Mouse (Mus musculus) gastrocnemius, adult 18-20 months (tissue): ENCODE data around the gene Gm20683. TPM values are rescaled to one million over a fixed set of nuclear protein-coding genes. Genes with fewer than 3 reads are reported as not detected.
"Not testable (repeated sequence)": the region's sequence is repeated elsewhere in the genome, so short reads cannot be mapped to it uniquely, and the experiment has no call there.

Experiments
- DNase-seq: peaks from one replicate; pipeline ENCODE4 v3.0.0; 2021; ENCODE audit warnings: low spot score
- total RNA-seq, 2 experiments: library from RNA; stranded (reverse); gene quantifications; 2 replicates each; pipeline ENCODE4 v1.2.3; 2021

Gm20683 gene
- total RNA-seq, 2 experiments from 2014 or later = 10.0 to 11.8 TPM

GRCm38 (mm10) chr17:25874148-25874720 lies 32.7 kb upstream of the Gm20683 start:
- no peak for DNase-seq

DNA sequence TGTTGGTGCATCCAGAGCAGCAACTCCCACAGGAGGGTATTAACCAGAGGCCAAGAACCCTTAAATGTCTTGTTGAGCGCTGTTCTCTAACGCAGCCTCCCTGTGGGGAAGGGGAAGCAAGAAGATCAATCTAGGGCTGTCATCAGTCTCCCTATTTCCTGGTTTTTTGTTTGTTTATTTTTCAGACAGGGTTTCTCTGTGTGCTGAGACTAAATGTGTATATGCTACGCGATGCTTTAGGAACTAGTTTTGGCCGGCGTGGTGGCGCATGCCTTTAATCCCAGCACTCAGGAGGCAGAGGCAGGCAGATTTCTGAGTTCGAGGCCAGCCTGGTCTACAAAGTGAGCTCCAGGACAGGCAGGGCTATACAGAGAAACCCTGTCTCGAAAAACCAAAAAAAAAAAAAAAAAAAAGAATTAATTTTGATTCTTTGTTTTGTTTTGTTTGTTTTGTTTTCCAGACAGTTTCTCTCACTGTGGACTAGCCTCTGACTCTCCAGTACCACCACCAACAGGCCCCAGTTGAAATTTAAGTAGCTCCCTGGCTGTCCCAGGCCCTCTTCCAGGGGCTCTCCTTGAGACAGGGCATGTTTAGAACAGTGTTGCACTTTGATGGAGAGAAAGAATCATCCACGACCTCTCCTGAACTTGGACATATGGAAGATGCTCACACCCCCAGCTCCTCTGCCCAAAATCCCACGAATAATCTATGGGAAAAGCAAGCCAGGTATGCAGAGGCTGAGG lies 32.0 kb upstream of the Gm20683 start:
- no peak for DNase-seq

DNA sequence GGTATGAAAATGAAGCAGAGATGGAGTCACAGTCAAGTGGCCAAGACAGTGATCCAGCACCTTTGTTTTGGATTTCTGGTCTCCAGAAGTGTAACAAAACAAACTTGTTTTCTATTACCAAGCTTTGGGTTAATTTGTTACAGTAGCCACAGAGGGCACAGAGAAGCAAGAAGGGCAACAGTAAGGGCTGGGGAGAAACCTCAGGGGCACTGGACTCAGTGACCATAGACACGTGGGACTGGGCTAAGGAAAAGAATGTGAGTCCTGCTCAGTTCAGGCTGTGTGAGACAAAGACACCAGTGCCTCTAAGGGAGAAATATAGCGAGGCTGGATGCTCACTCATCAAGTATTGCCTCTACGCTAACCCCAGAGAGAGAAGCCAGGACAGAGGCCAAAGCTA lies 31.1 kb upstream of the Gm20683 start:
- no peak for DNase-seq

GRCm38 (mm10) chr17:25871566-25871965 lies 30.0 kb upstream of the Gm20683 start:
- DNase-seq = not testable (repeated sequence)

DNA sequence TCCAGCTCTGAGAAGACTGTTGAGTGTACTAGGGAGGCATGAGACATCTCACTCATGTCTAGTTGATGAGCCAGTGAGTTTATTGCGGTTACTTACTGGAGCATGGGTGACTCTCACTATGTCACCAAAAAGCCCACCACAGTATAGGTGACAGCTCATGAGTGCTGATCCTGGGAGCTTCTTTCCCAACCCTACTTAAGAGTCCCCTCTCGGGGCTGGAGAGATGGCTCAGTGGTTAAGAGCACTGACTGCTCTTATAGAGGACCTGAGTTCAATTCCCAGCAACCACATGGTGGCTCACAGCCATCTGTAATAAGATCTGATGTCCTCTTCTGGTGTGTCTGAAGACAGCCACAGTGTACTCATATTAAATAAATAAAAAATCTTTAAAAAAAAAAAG lies 28.4 kb upstream of the Gm20683 start:
- no peak for DNase-seq

DNA sequence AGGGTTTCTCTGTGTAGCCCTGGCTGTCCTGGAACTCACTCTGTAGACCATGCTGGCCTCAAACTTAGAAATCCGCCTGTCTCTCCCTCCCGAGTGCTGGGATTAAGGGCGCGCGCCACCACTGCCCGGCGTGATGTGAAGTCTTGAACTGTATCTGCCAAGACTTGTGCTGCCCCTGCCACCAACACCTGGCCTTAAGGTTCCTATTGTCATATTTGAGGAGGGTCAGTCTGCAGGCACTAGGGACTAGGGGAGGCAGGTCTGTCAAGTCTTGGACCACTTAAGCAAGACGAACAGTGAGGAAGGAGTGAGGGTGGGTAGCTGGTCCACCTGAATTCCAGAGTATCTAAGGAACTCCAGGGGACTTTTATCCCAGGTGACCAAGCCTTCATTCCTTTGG lies 27.9 kb upstream of the Gm20683 start:
- no peak for DNase-seq

- DNase-seq = peak; percentile 93
Observed at GRCm38 (mm10) chr17:25868601-25869191, 27.1 kb upstream of the Gm20683 start, which contains the start of gene Mcrip2. Gene Mcrip2, minus strand, starts transcription at chr17:25868764.

GRCm38 (mm10) chr17:25867836-25868600 lies 26.5 kb upstream of the Gm20683 start:
- DNase-seq = peak; percentile 70

GRCm38 (mm10) chr17:25867509-25867835 lies 25.9 kb upstream of the Gm20683 start:
- DNase-seq = no peak

DNA sequence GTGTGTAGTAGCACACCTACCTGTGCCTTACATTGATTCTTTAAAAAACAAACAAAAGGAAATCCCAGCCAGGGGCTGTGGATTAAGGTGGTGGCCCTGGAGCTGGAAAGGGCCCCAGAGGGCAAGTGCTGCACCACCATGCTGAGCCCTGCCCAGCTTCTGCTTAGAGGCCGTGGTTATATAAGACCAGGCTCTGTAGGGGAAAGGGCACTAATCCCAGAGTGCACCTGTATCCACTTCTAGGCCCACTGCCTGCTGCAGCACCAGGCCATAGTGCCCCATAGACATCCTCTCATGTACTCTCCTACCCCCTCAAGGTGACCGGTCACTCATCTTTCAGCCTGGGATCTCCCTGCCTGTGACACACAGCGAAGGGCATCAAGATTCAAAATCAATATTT lies 24.6 kb upstream of the Gm20683 start:
- DNase-seq = no peak

DNA sequence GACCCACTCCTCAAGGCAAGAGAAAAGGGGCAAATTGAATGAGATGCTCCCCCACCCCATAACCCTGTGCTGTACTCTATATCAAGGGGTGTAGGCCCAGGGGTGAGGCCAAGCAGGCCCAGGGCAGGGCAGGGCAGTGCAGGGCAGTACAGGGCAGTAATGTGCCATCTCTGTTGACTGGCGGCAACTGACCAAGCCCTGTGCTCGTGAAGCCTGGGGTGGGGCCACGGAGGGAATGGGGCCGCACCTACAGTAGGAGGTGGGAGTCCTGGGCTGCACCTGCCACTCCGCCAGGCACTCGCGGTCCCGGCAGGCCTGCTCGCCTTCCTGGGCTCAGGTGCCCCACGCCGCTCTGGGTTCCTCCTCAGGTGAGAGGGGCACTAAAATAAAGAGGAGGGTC lies 23.7 kb upstream of the Gm20683 start:
- DNase-seq = no peak

GRCm38 (mm10) chr17:25864311-25864710 lies 22.7 kb upstream of the Gm20683 start:
- no peak for DNase-seq

GRCm38 (mm10) chr17:25863681-25864080 lies 22.1 kb upstream of the Gm20683 start:
- no peak for DNase-seq

- no peak for DNase-seq
Observed at GRCm38 (mm10) chr17:25861704-25862612, 20.4 kb upstream of the Gm20683 start.

DNA sequence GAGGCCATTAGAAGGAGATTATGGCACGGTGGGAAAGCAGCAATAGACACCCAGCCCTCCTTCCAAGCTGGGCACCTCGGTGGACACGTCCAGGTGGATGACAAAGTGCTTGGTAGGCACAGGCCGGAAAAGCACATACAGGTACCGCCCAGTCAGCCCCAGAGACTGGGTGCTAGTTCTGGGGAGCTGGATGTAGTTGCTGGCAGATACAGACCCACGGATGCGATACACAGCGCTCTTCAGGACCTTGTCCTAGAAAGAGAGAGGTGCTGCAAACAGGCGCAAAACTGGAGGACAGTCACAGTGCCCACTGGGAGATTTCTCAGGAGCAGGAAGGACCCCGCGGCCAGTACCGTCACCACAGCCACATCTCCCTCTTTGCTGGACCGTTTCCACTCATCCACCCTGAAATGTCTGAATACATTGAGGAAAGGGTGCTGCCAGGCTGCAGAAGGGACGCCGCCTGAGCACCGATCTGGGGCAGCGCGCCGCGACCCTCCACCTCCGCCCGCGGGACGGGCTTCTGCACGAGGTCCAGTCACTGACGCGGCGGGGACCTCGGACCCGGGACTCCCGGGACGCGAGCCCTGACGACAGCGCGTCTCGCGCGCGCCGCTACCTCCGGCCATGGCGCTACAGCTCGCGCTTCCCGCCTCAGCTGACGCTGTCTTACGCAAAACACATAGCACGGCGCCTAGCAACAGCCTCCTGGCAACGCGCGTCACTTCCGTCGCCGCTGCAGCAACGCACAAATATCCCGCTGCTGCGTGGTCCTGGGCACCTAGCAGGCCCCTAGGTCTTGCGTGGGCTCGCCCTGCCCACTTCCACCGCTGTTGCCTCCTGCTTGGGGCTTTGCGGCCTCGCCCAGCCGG lies 19.5 kb upstream of the Gm20683 start, which contains the start of gene Wdr90:
Wdr90 (minus strand) TSS at position 670 of the 872 bp plus-strand sequence.
- peak; percentile 88 for DNase-seq

DNA sequence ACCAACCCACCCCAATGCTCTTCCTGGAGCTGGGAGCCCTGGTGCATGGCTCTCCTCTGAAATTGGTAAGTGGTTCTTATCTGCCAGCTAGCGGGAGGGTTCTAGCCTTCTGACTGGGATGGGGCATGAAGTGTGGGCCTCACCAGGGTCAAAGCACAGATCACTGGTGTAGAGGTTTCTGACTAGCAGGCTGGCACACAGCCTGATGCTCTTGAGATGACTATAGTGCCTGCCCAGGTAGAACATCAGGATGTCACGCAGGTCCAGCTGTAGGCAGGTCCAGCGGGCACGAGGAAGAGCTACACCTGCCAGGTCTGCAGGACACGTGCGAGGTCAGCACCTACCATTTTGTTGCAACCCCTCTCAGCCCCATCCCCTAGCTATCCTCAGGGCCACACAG lies 18.7 kb upstream of the Gm20683 start:
- no peak for DNase-seq

DNA sequence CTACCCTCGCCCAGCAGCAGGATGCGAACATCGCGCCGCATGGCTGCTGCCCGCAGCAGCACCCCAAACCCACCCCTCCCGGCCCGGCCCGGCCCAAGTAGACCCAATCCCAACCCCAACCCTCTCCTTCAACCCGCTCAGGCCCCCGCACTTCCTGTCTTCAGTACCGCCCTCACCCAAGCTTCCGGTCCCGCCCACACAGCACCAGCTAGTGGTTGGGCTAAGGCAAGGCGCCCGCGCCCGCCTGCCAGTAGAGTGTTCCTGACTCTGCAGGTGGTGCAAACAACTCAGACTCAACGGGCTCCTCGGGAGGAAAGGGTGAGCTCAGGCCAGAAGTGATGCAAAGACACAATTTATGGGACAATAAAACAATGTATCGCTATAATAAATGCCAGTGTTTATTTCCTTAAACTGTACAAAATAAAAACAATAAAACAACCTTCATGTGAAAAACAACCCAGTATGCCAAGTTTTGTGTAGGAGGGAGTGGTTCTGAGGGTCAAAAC lies 2.9 kb upstream of the Gm20683 start, which contains the start of gene Rhot2:
Rhot2 (minus strand) TSS at position 456 of the 506 bp plus-strand sequence.
- DNase-seq = peak; percentile 97

DNA sequence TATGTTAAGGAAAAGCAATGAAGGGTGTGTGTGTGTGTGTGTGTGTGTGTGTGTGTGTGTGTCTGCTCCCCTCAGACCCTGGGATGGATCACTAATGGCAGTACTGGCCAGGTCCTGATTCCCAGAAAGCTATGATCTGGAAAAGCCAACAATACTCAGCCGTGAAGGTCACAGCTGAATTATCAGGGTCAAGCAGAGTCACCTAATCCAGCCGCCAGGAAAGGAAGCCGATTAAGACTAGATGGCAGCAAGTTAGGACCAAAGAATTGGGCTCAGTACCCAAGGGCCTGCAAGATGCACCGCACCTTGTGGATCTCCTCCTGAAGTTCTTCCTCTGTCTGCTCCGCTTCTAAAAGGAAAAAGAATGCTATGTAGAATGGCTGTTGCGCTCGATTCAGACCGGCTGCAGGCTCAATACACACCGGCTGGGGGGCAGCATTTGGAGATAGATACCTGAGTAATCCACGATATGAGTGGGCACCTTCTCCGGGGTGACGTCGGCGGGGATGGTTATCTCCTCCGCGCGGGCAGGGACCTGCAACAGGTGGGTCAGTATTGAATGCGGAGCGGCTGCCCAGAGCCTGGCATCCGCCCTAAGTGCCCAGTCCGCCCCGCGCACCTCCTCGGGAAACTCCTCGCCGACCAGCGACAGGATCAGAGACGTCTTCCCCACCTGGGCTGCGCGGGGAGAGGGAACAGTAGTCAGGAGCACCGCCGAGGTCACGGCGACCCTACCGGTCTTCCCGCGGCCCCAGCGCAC lies 2.3 kb upstream of the Gm20683 start:
- no peak for DNase-seq

- DNase-seq = no peak
Observed at GRCm38 (mm10) chr17:25843122-25843521, 1.6 kb upstream of the Gm20683 start.
